Mouse (Mus musculus) forebrain, embryonic 13.5 days (tissue): ENCODE results near the gene Fzd2. TPM values are rescaled to one million over a fixed set of nuclear protein-coding genes. Genes with fewer than 3 reads are reported as not detected.

Experiments
- ATAC-seq: fragments of 200-750 bp; cut with Nextera tagmentation; 2 replicates; pipeline ENCODE4 v1.8.0; 2017
- H3K27ac ChIP-seq: fragments of 300-500 bp; sonication (generic); 2 replicates; pipeline ENCODE4 v1.5.1; 2015; ENCODE audit warnings: inconsistent platforms, mild to moderate bottlenecking, moderate library complexity
- H3K27me3 ChIP-seq: fragments of 300-500 bp; sonication (generic); 2 replicates; pipeline ENCODE4 v1.6.1; 2015; ENCODE audit warnings: mild to moderate bottlenecking, inconsistent platforms
- H3K36me3 ChIP-seq: fragments of 300-500 bp; sonication (generic); 2 replicates; pipeline ENCODE4 v1.6.1; 2015; ENCODE audit warnings: mild to moderate bottlenecking, inconsistent platforms; ENCODE audit not compliant: poor library complexity, severe bottlenecking
- H3K4me1 ChIP-seq: fragments of 300-500 bp; sonication (generic); 2 replicates; pipeline ENCODE4 v1.6.1; 2015; ENCODE audit warnings: inconsistent platforms
- H3K4me2 ChIP-seq: fragments of 300-500 bp; sonication (generic); 2 replicates; pipeline ENCODE4 v1.6.1; 2015; ENCODE audit warnings: inconsistent platforms, mild to moderate bottlenecking, moderate library complexity
- H3K4me3 ChIP-seq: fragments of 300-500 bp; sonication (generic); 2 replicates; pipeline ENCODE4 v1.5.1; 2015; ENCODE audit warnings: mild to moderate bottlenecking, inconsistent platforms
- H3K9ac ChIP-seq: fragments of 300-500 bp; sonication (generic); 2 replicates; pipeline ENCODE4 v1.6.1; 2015; ENCODE audit warnings: mild to moderate bottlenecking, inconsistent platforms
- H3K9me3 ChIP-seq: fragments of 300-500 bp; sonication (generic); replicated peaks from 2 replicates; pipeline ENCODE4 v1.6.1; 2016; ENCODE audit warnings: inconsistent platforms
- WGBS: fragments of 180-500 bp; shearing (Covaris S2); methylation state at CpG from one replicate; pipeline ENCODE4 v1.1.7; 2015; 5-methylcytosine and 5-hydroxymethylcytosine counted together
- polyA plus RNA-seq: library from polyadenylated mRNA; unstranded; fragments of >200 nt; fragmentation: Nextera tagmentation; extraction: Ambion mirVana; gene quantifications from 2 replicates; pipeline ENCODE4 v1.2.1, GENCODE M21; 2015

Gene Fzd2
- polyA plus RNA-seq, 1 experiment from 2014 or later = 24.4 TPM

- Histone ChIP-seq H3K4me3 (peak overlapping the region; percentile 90), H3K4me2 (peak overlapping the region; percentile 84), H3K9ac (peak overlapping the region; percentile 99), H3K36me3 (no peaks in the 10 kb centered on the region), H3K4me1 (peaks cover 57% of the 10 kb centered on the region), H3K9me3 (no peaks in the 10 kb centered on the region), H3K27ac (peak overlapping the region; percentile 75; the same call in 1 of the 2 replicates), H3K27me3 (no peaks in the 10 kb centered on the region)
- no peak for ATAC-seq
- WGBS = 3% methylated on average over 10 of the region's 10 CpGs
Measured at GRCm38 (mm10) chr11:102607686-102608548, 3.7 kb downstream of the Fzd2 start.

GRCm38 (mm10) chr11:102608691-102609090 lies 4.5 kb downstream of the Fzd2 start:
- peaks cover 54% of the 10 kb centered on the region for H3K4me1 ChIP-seq
- peak overlapping the region; percentile 99 for H3K9ac ChIP-seq
- H3K4me2 ChIP-seq = peak overlapping the region; percentile 84
- H3K36me3 ChIP-seq = no peaks in the 10 kb centered on the region
- 14% methylated on average over 4 of the region's 4 CpGs for WGBS
- H3K27me3 ChIP-seq = no peaks in the 10 kb centered on the region
- no peak for ATAC-seq
- H3K27ac ChIP-seq = peak overlapping the region; percentile 55; the same call in 1 of the 2 replicates
- peak overlapping the region; percentile 90 for H3K4me3 ChIP-seq
- no peaks in the 10 kb centered on the region for H3K9me3 ChIP-seq

- 38% methylated on average over 8 of the region's 8 CpGs for WGBS
- H3K27ac ChIP-seq = peak overlapping the region; percentile 73; the same call in 1 of the 2 replicates
- H3K9me3 ChIP-seq = no peaks in the 10 kb centered on the region
- H3K9ac ChIP-seq = no peak overlapping the region
- H3K4me1 ChIP-seq = peaks cover 54% of the 10 kb centered on the region
- no peaks in the 10 kb centered on the region for H3K27me3 ChIP-seq
- H3K4me2 ChIP-seq = peak overlapping the region; percentile 84
- H3K4me3 ChIP-seq = peak overlapping the region; percentile 90; the same call in 1 of the 2 replicates
- no peaks in the 10 kb centered on the region for H3K36me3 ChIP-seq
- no peak for ATAC-seq
Measured at GRCm38 (mm10) chr11:102609483-102609882, 5.3 kb downstream of the Fzd2 start.

GRCm38 (mm10) chr11:102610260-102610659 lies 6.1 kb downstream of the Fzd2 start:
- H3K4me1 ChIP-seq = peaks cover 54% of the 10 kb centered on the region
- H3K9me3 ChIP-seq = no peaks in the 10 kb centered on the region
- H3K4me3 ChIP-seq = no peak overlapping the region
- H3K27ac ChIP-seq = peak overlapping the region; percentile 73
- 16% methylated on average over 4 of the region's 4 CpGs for WGBS
- peak overlapping the region; percentile 36 for H3K4me2 ChIP-seq
- ATAC-seq = no peak
- H3K9ac ChIP-seq = 0 out of 2 replicates have a peak overlapping the region, but pooled peaks have one; percentile 3
- no peaks in the 10 kb centered on the region for H3K27me3 ChIP-seq
- H3K36me3 ChIP-seq = no peaks in the 10 kb centered on the region

GRCm38 (mm10) chr11:102610675-102611316 lies 6.6 kb downstream of the Fzd2 start:
- peaks cover 50% of the 10 kb centered on the region for H3K4me1 ChIP-seq
- no peaks in the 10 kb centered on the region for H3K9me3 ChIP-seq
- H3K9ac ChIP-seq = peak overlapping the region; percentile 47
- 4% methylated on average over 9 of the region's 9 CpGs for WGBS
- no peak for ATAC-seq
- no peaks in the 10 kb centered on the region for H3K27me3 ChIP-seq
- peak overlapping the region; percentile 73 for H3K27ac ChIP-seq
- no peaks in the 10 kb centered on the region for H3K36me3 ChIP-seq
- no peak overlapping the region for H3K4me3 ChIP-seq
- peak overlapping the region; percentile 36 for H3K4me2 ChIP-seq

GRCm38 (mm10) chr11:102611317-102611705 lies 7.1 kb downstream of the Fzd2 start:
- peaks cover 46% of the 10 kb centered on the region for H3K4me1 ChIP-seq
- whole genome bisulfite sequencing = 9% methylated on average over 6 of the region's 6 CpGs
- peak overlapping the region; percentile 36 for H3K4me2 ChIP-seq
- H3K9ac ChIP-seq = no peak overlapping the region
- no peak overlapping the region for H3K4me3 ChIP-seq
- no peaks in the 10 kb centered on the region for H3K27me3 ChIP-seq
- no peaks in the 10 kb centered on the region for H3K36me3 ChIP-seq
- H3K27ac ChIP-seq = peak overlapping the region; percentile 73
- H3K9me3 ChIP-seq = no peaks in the 10 kb centered on the region
- no peak for ATAC-seq

GRCm38 (mm10) chr11:102619449-102619848 lies 15.3 kb downstream of the Fzd2 start:
- H3K4me1 ChIP-seq = peaks cover 11% of the 10 kb centered on the region
- no peak overlapping the region for H3K27ac ChIP-seq
- H3K4me2 ChIP-seq = no peak overlapping the region
- H3K9ac ChIP-seq = no peak overlapping the region
- 0 out of 2 replicates have a peak, but pooled peaks cover 5% of the 10 kb centered on the region for H3K9me3 ChIP-seq
- ATAC-seq = no peak
- H3K27me3 ChIP-seq = no peaks in the 10 kb centered on the region
- H3K36me3 ChIP-seq = no peaks in the 10 kb centered on the region
- WGBS = 65% methylated on average over 2 of the region's 2 CpGs
- H3K4me3 ChIP-seq = no peak overlapping the region

GRCm38 (mm10) chr11:102623876-102624789 lies 19.9 kb downstream of the Fzd2 start:
- peak overlapping the region; percentile 30 for H3K9ac ChIP-seq
- H3K9me3 ChIP-seq = 0 out of 2 replicates have a peak, but pooled peaks cover 5% of the 10 kb centered on the region
- 6% methylated on average over 17 of the region's 17 CpGs for WGBS
- peak overlapping the region; percentile 33 for H3K4me2 ChIP-seq
- H3K27ac ChIP-seq = peak overlapping the region; percentile 31; the same call in 1 of the 2 replicates
- no peak overlapping the region for H3K4me3 ChIP-seq
- H3K4me1 ChIP-seq = peaks cover 22% of the 10 kb centered on the region
- no peaks in the 10 kb centered on the region for H3K27me3 ChIP-seq
- H3K36me3 ChIP-seq = no peaks in the 10 kb centered on the region
- peak; percentile 51; the same call in 1 of the 2 replicates for ATAC-seq

- H3K27me3 ChIP-seq = no peaks in the 10 kb centered on the region
- ATAC-seq = peak; percentile 66
- 37% methylated on average over 14 of the region's 14 CpGs for WGBS
Measured at GRCm38 (mm10) chr11:102624888-102625407, 20.8 kb downstream of the Fzd2 start.

GRCm38 (mm10) chr11:102627171-102627931 lies 23.2 kb downstream of the Fzd2 start:
- Histone ChIP-seq H3K9me3 (no peaks in the 10 kb centered on the region), H3K4me3 (no peak overlapping the region), H3K27me3 (0 out of 2 replicates have a peak, but pooled peaks cover 5% of the 10 kb centered on the region), H3K27ac (no peak overlapping the region), H3K4me2 (no peak overlapping the region), H3K9ac (no peak overlapping the region), H3K36me3 (no peaks in the 10 kb centered on the region), H3K4me1 (peaks cover 29% of the 10 kb centered on the region)
- 86% methylated on average over 9 of the region's 9 CpGs for WGBS
- ATAC-seq = no peak

More at GRCm38 (mm10) chr11:102624888-102625407, 20.8 kb downstream of the Fzd2 start:
- H3K9me3 ChIP-seq = no peaks in the 10 kb centered on the region
- no peaks in the 10 kb centered on the region for H3K36me3 ChIP-seq
- H3K27ac ChIP-seq = peak overlapping the region; percentile 31
- H3K4me1 ChIP-seq = peaks cover 22% of the 10 kb centered on the region
- H3K4me3 ChIP-seq = no peak overlapping the region
- H3K9ac ChIP-seq = no peak overlapping the region
- peak overlapping the region; percentile 28; the same call in 1 of the 2 replicates for H3K4me2 ChIP-seq
